Mouse (Mus musculus) olfactory bulb, adult 2 months (tissue): Measurements from ENCODE around the gene Olfr292.

Experiments
- CTCF ChIP-seq: fragments of 200-500 bp; IDR thresholded peaks from 2 replicates; pipeline ENCODE4 v1.5.1; 2012; ENCODE audit warnings: low read depth, mild to moderate bottlenecking, low read length, moderate library complexity; ENCODE audit not compliant: insufficient read depth
- POLR2A ChIP-seq: fragments of 200-500 bp; IDR thresholded peaks from 2 replicates; pipeline ENCODE4 v1.6.1; 2012; ENCODE audit warnings: mild to moderate bottlenecking, low read depth, low read length, moderate library complexity; ENCODE audit not compliant: insufficient read depth

- no peak for TF ChIP-seq POLR2A
- TF ChIP-seq CTCF: no peak
Measured at GRCm38 (mm10) chr7:86648761-86649160, 39.4 kb upstream of the Olfr292 start, which contains the start of gene Olfr293.
